Mouse (Mus musculus) hindbrain, embryonic 10.5 days (tissue): ENCODE data around the gene Pycr1. TPM values are rescaled to one million over a fixed set of nuclear protein-coding genes. Genes with fewer than 3 reads are reported as not detected.

Experiments used
- DNase-seq: peaks from one replicate; pipeline ENCODE4 v3.0.0-alpha.2; 2017; ENCODE audit warnings: low spot score
- H3K27ac ChIP-seq: fragments of 300-500 bp; sonication (generic); 2 replicates; pipeline ENCODE4 v1.5.1; 2016; ENCODE audit warnings: mild to moderate bottlenecking, moderate library complexity
- H3K27me3 ChIP-seq: fragments of 300-500 bp; sonication (generic); 2 replicates; pipeline ENCODE4 v1.6.1; 2016; ENCODE audit warnings: mild to moderate bottlenecking; ENCODE audit not compliant: poor library complexity, insufficient read depth, severe bottlenecking
- H3K36me3 ChIP-seq: fragments of 300-500 bp; sonication (generic); 2 replicates; pipeline ENCODE4 v1.6.1; 2016; ENCODE audit warnings: mild to moderate bottlenecking, moderate library complexity
- H3K4me1 ChIP-seq: fragments of 300-500 bp; sonication (generic); replicated peaks from 2 replicates; pipeline ENCODE4 v1.6.1; 2016; ENCODE audit warnings: mild to moderate bottlenecking
- H3K4me3 ChIP-seq: fragments of 300-500 bp; sonication (generic); 2 replicates; pipeline ENCODE4 v1.5.1; 2016; ENCODE audit warnings: mild to moderate bottlenecking, moderate library complexity
- H3K9me3 ChIP-seq: fragments of 300-500 bp; sonication (generic); 2 replicates; pipeline ENCODE4 v1.6.1; 2016; ENCODE audit warnings: mild to moderate bottlenecking, moderate library complexity
- WGBS: fragments of 180-500 bp; shearing (Covaris S2); methylation state at CpG from one replicate; pipeline ENCODE4 v1.1.7; 2016; 5-methylcytosine and 5-hydroxymethylcytosine counted together
- polyA plus RNA-seq: library from polyadenylated mRNA; unstranded; fragments of >200 nt; fragmentation: Nextera tagmentation; extraction: Ambion mirVana; gene quantifications from 2 replicates; pipeline ENCODE4 v1.2.1, GENCODE M21; 2016

Gene Pycr1
- polyA plus RNA-seq, 1 experiment from 2014 or later, result 38.7 TPM

DNA sequence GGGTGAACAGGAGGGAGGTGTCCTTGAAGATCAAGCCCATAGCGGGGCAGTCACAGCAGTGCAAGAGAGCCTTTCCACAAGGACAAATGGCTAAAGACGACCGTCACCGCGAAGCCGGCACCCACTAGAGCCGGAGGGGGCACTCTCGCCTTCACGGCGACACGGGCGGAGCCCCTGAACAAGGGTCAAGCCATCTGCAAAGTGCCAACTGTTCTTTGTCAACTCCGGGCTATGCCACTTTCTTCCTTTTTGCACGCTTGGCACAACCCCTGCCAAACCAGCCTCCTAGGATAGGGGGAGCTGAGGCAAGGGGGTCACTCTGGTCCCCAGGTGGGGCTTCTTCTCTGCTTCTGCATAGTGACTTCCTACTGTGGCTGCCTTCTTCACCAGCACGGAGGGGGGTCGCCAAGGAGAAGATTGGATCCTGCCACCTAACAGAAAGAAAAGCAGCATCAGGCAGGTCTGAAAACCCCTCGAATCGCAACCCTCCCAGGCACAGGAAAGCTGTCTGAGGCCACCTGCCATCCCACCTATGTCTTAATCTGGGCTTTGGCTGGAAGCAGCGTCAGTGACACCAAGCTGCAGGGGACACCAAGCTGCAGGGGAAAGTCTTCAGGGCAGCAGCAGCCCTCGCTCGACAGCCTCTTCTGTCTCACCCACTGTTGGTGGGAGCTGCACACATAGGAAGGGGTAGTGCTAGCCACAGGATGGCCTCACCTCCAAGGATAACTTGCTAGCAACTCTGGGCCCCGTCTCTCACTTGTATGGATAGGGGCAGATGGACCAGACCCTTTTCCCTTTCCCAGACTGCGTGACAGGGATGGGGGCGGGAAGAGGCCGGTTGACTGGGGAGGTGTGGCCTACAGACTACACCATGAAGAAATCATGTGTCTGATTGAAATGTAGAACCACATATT is 24.7 kb downstream of the Pycr1 start:
- Histone ChIP-seq H3K9me3 (no peaks in the 10 kb centered on the region), H3K36me3 (peaks cover 77% of the 10 kb centered on the region), H3K4me3 (peak overlapping the region; percentile 23; the same call in 1 of the 2 replicates), H3K4me1 (peaks cover 42% of the 10 kb centered on the region), H3K27ac (peak overlapping the region; percentile 89), H3K27me3 (no peaks in the 10 kb centered on the region)
- no peak for DNase-seq
- WGBS, result 94% methylated on average over 25 of the region's 25 CpGs

DNA sequence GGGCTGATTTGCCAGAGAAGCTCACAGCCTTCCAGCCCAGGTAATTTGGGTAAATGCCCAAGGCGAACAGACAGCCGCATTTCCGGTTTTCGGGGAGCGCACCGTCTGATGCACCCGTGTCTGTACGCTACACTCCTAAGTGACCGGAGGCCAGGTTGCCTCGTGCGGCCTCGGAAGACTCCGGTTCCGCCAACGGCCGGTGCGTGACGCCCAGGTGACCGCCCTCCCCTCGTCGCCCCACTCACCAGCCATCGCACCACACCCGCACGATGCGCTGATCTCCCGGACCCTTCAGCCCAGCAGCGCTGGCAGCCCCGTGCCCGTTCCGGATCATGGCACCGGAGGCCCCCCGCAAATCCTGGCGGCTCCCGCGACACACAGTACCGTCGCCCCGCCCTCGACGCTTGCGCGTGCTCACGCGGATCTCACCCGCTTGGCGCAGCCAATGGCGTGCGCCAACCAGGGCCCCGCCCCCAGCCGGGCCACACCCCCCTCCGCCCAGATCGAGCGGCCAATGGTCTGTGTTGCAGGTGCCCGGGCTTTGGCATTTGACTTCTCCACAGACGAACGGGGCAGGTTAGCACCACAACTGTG is 26.0 kb downstream of the Pycr1 start, which contains the start of gene Pcyt2:
Gene Pcyt2, minus strand, starts transcription at position 418 of the 594 bp plus-strand sequence.
- H3K27ac ChIP-seq, result peak within 1 kb of the TSS; percentile 89
- H3K27me3 ChIP-seq, result no peaks in the 10 kb centered on the region
- under 1% methylated on average over 56 of the region's 56 CpGs for WGBS
- H3K4me3 ChIP-seq, result peak within 1 kb of the TSS; percentile 79
- H3K4me1 ChIP-seq, result peaks cover 38% of the 10 kb centered on the region
- peaks cover 81% of the 10 kb centered on the region for H3K36me3 ChIP-seq
- no peaks in the 10 kb centered on the region for H3K9me3 ChIP-seq
- DNase-seq, result peak; percentile 91

DNA sequence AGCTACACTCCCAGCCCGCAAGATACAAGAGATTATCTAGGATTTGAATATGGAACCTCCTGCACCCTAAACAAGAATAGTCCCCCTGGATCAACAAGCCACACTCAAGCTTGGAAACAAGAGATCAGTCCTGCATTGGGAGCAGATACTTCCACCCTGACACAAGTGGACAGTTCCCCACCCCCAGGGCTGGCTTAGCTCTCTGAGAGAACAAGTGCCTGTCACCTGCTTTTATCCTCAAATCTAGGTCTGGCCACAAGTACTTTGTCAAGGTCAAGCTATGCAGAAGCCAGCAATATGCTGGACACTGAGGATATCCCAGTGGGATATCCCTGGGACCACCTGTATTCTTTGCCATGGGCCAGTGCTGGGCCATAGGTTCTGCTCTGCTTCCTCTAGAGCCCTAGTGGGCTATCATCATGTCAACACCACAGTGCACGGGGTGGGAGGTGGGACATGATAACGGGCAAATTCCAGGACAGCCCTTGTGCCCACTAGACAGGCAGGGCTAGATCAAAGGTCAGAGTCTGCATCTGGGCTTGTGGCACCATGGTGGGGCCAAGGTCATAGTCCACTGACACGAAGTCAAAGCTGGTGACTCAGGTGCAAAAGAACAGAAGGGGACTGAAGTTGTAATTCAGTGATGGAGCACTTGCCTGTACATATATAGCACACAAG is 26.8 kb downstream of the Pycr1 start:
- no peak for DNase-seq
- Histone ChIP-seq H3K27ac (peak overlapping the region; percentile 89), H3K36me3 (peaks cover 82% of the 10 kb centered on the region), H3K4me1 (peaks cover 38% of the 10 kb centered on the region), H3K4me3 (peak overlapping the region; percentile 79), H3K9me3 (no peaks in the 10 kb centered on the region), H3K27me3 (no peaks in the 10 kb centered on the region)
- 53% methylated on average over 4 of the region's 4 CpGs for WGBS

DNA sequence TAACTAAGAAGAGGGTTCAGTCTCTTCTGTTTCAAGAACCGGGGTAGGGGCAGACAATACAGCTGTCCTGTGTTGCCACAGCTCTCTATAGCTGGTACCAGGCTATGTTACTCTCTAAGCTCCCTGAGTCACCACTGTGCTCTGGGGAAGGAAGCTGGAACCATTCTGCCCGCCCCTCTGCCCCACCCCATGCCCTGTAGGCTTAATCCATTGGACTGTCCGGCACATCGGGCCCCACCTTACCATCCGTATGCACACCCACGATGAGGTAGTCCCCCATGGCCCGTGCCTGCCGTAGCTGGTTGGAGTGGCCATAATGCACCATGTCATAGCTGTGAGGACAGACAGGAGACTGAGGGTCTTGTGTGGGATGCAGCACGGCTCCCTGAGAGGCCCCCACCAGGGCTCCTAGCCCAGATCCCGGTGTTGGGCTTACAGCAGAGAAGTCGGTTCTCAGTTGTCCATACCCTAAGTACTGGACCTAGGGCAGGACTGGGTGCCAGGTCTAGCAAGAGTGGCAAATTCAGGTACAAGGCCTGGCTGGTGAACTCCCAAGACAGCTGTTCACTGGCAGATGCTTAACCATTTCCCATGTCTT is 27.9 kb downstream of the Pycr1 start:
- no peak for DNase-seq
- Histone ChIP-seq H3K9me3 (no peaks in the 10 kb centered on the region), H3K27me3 (no peaks in the 10 kb centered on the region), H3K27ac (no peak overlapping the region), H3K4me3 (no peak overlapping the region), H3K4me1 (peaks cover 38% of the 10 kb centered on the region), H3K36me3 (peaks cover 82% of the 10 kb centered on the region)
- WGBS, result 92% methylated on average over 11 of the region's 11 CpGs

DNA sequence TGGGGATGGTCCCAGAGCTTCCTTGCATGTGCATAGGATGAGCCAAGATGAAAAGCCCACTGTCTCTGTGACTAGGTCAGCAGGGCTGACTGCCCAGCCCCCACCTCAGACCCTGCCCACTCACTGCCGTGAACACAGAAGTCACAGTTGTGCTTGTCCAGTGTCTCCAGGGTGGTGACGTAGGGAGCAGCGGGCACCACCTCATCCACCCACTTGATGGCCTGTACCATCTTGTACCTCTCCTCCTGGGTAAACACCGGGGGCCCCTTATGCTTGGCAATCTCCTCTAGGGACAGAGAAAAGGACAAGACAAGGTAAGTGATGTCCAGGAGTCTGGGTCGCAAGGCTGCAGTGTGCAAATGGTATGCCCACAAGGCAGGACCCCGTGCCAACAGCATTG is 28.4 kb downstream of the Pycr1 start:
- Histone ChIP-seq H3K27me3 (no peaks in the 10 kb centered on the region), H3K4me1 (peaks cover 38% of the 10 kb centered on the region), H3K36me3 (peaks cover 82% of the 10 kb centered on the region), H3K9me3 (no peaks in the 10 kb centered on the region), H3K4me3 (no peak overlapping the region), H3K27ac (no peak overlapping the region)
- no peak for DNase-seq
- 95% methylated on average over 6 of the region's 6 CpGs for WGBS

DNA sequence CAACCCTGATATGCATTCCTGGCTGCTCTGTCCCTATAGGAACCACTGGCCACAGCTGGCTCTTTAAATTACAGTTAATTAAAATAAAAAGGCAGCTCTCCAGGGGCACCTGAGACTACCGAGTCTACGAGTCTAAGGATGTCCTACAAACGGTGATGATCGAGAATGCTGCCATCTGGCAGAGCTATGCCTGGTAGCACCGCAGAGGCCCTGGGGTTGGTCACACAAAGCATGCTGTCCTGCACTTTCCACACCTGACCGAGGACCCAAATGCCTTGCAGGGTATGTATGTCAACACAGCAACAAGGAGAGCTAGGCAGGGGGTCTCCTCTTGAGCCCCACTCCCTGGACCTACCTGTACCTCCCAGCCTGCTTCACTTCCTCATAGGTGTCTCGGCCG is 29.6 kb downstream of the Pycr1 start:
- Histone ChIP-seq H3K4me1 (peaks cover 47% of the 10 kb centered on the region), H3K4me3 (no peak overlapping the region), H3K27me3 (peaks cover 10% of the 10 kb centered on the region), H3K36me3 (peaks cover 80% of the 10 kb centered on the region), H3K27ac (no peak overlapping the region), H3K9me3 (no peaks in the 10 kb centered on the region)
- no peak for DNase-seq
- 89% methylated on average over 8 of the region's 8 CpGs for WGBS

DNA sequence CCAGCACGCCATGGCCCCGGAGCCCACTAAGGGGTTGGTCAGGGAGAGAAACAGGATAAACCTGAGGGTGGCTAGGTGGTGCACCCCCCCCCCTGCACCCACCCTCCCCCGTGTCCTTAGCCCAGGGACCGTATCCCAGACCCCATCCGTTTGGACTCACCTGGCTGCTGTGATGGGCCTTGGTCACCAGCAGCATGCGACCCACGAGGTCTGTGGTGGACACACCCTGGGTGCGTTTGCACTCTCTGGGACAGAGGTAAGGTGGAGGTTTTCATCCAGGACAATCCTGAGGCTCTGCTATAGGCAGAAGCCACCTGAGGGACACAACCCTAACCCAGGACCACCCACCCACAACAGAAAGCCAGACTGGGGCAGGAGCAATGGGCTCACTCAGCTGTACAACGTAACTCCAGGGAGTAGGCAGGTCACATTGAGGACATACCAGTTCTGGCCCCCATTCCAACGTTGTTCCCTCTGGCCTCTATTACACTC is 30.0 kb downstream of the Pycr1 start:
- no peak overlapping the region for H3K4me3 ChIP-seq
- whole genome bisulfite sequencing, result 89% methylated on average over 10 of the region's 10 CpGs
- peaks cover 51% of the 10 kb centered on the region for H3K4me1 ChIP-seq
- H3K9me3 ChIP-seq, result no peaks in the 10 kb centered on the region
- no peak overlapping the region for H3K27ac ChIP-seq
- DNase-seq, result no peak
- peaks cover 80% of the 10 kb centered on the region for H3K36me3 ChIP-seq
- peaks cover 13% of the 10 kb centered on the region for H3K27me3 ChIP-seq

DNA sequence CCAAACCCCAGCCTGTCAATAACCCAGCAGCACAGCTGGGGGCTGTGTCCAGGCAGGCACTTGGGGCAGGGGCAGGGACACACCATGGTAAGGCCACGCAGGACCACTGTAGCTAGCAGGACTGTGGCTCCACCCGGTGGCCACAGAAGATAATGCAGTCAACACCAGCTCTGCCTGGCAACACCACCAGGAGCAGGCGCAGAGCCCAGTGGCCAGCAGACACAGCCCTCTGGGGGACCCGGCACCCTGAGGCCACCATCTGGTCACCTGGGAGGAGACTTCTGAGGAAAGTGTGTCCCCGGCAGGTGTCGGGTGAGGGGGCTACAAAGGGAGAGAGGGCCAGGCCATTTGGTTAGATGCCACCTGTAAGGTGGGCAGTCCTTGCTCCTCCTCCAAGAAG is 30.8 kb downstream of the Pycr1 start:
- 46% methylated on average over 6 of the region's 6 CpGs for WGBS
- peaks cover 51% of the 10 kb centered on the region for H3K4me1 ChIP-seq
- peak overlapping the region; percentile 0; the same call in 1 of the 2 replicates for H3K4me3 ChIP-seq

DNA sequence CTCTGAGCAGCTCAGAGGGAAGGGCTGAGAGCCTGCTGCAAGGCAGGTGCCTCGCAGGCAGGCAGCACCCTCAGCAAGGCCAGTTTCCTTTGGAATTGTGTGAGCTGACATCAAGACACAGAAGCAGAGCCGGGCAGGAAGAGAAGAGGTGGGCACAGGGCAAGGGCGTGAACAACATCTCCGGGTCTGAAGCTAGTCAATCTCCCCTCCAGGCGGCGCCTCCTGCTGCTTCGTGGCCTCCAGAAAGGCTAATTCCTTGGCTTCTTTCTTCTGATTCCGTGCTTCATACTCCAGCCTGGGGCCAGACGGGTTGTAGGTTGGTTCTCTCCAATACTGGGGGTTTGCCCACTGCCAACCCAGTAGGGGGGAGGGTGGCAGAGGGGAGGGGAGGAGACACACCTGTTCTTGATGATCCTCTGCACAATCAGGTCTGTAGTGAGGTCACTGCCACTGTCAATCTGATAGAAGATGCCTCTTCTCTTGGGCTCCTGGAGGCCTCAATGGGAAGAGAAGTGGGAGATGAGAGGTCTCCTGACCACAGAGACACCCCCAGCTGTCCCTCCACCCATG is 33.0 kb downstream of the Pycr1 start:
- Histone ChIP-seq H3K27ac (no peak overlapping the region), H3K36me3 (peaks cover 87% of the 10 kb centered on the region), H3K27me3 (peaks cover 35% of the 10 kb centered on the region), H3K9me3 (no peaks in the 10 kb centered on the region), H3K4me1 (peaks cover 38% of the 10 kb centered on the region), H3K4me3 (no peak overlapping the region)
- WGBS, result 85% methylated on average over 9 of the region's 9 CpGs
- no peak for DNase-seq

More for the DNA sequence above, 30.8 kb downstream of the Pycr1 start:
- H3K27me3 ChIP-seq, result peaks cover 20% of the 10 kb centered on the region
- H3K36me3 ChIP-seq, result peaks cover 76% of the 10 kb centered on the region
- H3K9me3 ChIP-seq, result no peaks in the 10 kb centered on the region
- no peak overlapping the region for H3K27ac ChIP-seq
- DNase-seq, result peak; percentile 74

DNA sequence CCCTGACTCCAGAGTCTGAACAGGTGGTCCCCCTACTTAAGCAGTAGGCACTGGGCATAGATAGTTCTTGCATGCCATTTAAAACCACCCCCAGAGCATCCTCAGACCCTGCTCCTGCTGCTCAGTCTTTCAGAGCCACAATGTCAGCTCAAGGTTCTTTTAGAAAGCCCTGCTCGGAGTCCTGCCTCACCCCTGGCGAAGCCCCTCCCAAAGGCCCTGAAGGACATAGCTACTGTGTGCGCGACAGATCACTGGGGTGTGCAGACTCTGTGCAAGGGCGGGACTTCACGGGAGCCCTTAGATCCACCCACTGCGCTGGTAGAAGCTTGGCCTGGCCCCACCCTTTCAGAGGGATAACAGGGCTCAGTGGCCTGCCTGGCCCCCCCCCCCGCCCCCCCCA is 34.3 kb downstream of the Pycr1 start:
- Histone ChIP-seq H3K27me3 (peaks cover 35% of the 10 kb centered on the region), H3K4me3 (0 out of 2 replicates have a peak overlapping the region, but pooled peaks have one; percentile 13), H3K27ac (no peak overlapping the region), H3K4me1 (peaks cover 31% of the 10 kb centered on the region), H3K36me3 (peaks cover 89% of the 10 kb centered on the region), H3K9me3 (no peaks in the 10 kb centered on the region)
- 38% methylated on average over 8 of the region's 8 CpGs for WGBS
- no peak for DNase-seq

DNA sequence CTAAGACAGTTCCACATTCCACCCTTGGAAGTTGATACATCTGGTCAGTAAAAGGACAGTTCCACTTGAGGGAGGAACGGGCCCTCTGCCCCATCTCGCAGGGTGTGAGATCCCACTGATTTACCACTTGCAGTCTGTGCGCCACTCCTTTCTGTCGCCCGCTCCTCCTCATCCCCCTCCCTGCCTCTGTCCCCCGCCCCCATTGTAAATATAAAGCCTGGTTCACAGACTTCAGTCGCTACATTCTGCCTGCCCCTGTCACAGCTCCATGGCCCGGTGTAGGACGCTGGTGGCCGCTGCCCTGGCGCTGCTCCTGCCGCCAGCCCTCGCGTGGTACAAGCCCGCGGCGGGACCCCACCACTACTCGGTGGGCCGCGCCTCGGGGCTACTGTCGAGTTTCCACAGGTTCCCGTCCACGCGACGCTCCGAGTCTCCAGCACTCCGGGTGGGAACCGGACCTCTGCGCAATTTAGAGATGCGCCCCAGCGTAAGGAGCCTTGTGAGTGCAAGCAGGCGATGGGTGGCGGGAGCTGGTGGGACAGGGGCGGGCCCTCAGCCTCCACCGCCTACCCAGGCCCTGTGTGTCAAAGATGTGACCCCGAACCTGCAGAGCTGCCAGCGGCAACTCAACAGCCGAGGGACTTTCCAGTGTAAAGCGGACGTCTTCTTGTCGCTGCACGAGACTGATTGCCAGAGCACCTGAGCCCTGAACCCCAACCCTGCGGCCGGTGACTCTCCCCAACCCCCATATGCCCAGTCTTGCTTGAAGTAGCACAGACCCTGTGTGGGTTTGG is 35.1 kb downstream of the Pycr1 start, which contains the start of gene Npb:
Gene Npb, plus strand, starts transcription at position 237 of the 794 bp plus-strand sequence.
- Histone ChIP-seq H3K27me3 (peaks cover 35% of the 10 kb centered on the region), H3K4me3 (peak within 1 kb of the TSS; percentile 43), H3K9me3 (no peaks in the 10 kb centered on the region), H3K27ac (peak within 1 kb of the TSS; percentile 73), H3K36me3 (peaks cover 89% of the 10 kb centered on the region), H3K4me1 (peaks cover 31% of the 10 kb centered on the region)
- 6% methylated on average over 45 of the region's 45 CpGs for WGBS
- DNase-seq, result peak; percentile 30
